Mouse (Mus musculus) midbrain, embryonic 10.5 days (tissue): ENCODE data around the gene Shroom3. TPM values are rescaled to one million over a fixed set of nuclear protein-coding genes. Genes with fewer than 3 reads are reported as not detected.
"Not testable (repeated sequence)": the region's sequence is repeated elsewhere in the genome, so short reads cannot be mapped to it uniquely, and the experiment has no call there.

ENCODE experiments used
- DNase-seq: peaks from one replicate; pipeline ENCODE4 v3.0.0-alpha.2; 2017; ENCODE audit warnings: low spot score
- H3K27ac ChIP-seq: fragments of 300-500 bp; sonication (generic); replicated peaks from 2 replicates; pipeline ENCODE4 v1.5.1; 2016; ENCODE audit warnings: mild to moderate bottlenecking
- H3K27me3 ChIP-seq: fragments of 300-500 bp; sonication (generic); 2 replicates; pipeline ENCODE4 v1.6.1; 2016; ENCODE audit warnings: low read depth, mild to moderate bottlenecking; ENCODE audit not compliant: poor library complexity, severe bottlenecking
- H3K36me3 ChIP-seq: fragments of 300-500 bp; sonication (generic); 2 replicates; pipeline ENCODE4 v1.6.1; 2016; ENCODE audit warnings: mild to moderate bottlenecking, moderate library complexity
- H3K4me1 ChIP-seq: fragments of 300-500 bp; sonication (generic); 2 replicates; pipeline ENCODE4 v1.6.1; 2016
- H3K4me3 ChIP-seq: fragments of 300-500 bp; sonication (generic); 2 replicates; pipeline ENCODE4 v1.5.1; 2016; ENCODE audit warnings: mild to moderate bottlenecking, moderate library complexity
- H3K9me3 ChIP-seq: fragments of 300-500 bp; sonication (generic); replicated peaks from 2 replicates; pipeline ENCODE4 v1.6.1; 2016; ENCODE audit warnings: mild to moderate bottlenecking
- WGBS: fragments of 180-500 bp; shearing (Covaris S2); methylation state at CpG from one replicate; pipeline ENCODE4 v1.1.7; 2016; 5-methylcytosine and 5-hydroxymethylcytosine counted together
- polyA plus RNA-seq: library from polyadenylated mRNA; unstranded; fragments of >200 nt; fragmentation: Nextera tagmentation; extraction: Ambion mirVana; gene quantifications from 2 replicates; pipeline ENCODE4 v1.2.1, GENCODE M21; 2016

The Shroom3 gene
- polyA plus RNA-seq, 1 experiment from 2014 or later = 8.3 TPM

DNA sequence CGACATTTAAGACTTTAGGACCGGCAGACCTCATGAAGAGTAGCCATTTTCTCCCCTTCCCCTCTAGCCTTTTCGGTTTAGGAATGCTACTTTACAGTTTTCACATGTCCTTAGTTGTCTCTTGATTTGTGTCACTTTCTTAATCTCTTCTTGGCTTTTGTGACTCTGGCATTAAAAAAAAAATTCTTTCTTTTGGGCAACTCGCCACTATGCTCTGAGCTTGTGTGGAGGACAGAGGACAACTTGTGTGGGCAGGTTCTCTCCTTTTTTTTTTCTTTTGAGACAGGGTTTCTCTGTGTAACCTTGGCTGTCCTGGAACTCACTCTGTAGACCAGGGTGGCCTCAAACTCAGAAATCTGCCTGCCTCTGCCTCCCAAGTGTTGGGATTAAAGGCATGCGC lies 239.7 kb downstream of the Shroom3 start:
- Histone ChIP-seq H3K4me1 (peaks cover 42% of the 10 kb centered on the region), H3K36me3 (peaks cover 63% of the 10 kb centered on the region)
- not testable (repeated sequence) for H3K27me3 ChIP-seq, H3K4me3 ChIP-seq, H3K9me3 ChIP-seq, H3K27ac ChIP-seq, DNase-seq
- WGBS = 95% methylated on average over 5 of the region's 5 CpGs

DNA sequence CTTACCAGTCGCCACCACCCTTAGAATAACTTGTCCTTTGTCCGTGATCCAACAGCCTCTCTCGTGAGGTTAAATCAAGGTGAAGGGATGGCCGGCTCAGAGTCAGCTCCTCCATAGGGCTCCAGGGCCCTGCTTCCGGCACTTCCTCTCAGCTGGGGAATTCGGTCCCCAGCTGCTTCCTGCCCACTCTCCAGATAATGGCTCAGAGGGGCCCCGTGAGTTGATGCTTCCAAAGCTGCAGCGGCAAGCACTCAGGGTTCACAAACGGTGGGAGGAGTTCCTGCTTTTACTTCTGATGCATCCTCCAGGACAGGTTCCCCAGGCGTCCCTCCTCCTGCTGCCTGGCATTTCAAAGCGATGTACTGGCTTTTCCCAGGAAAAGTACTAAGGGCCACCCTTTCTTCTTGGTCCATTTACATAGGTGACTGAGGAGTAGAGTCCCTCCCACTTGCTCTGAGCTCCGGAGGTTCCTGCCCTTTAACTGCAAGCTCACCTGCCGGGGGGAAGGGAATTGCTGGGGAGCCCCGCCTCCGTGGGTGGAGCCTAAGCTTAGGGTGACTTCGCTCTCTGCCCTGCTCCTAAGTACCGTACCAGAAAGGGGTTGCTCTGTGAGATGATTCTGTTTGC lies 241.7 kb downstream of the Shroom3 start:
- 8% methylated on average over 17 of the region's 17 CpGs for WGBS
- peak overlapping the region; percentile 63 for H3K27ac ChIP-seq
- no peaks in the 10 kb centered on the region for H3K9me3 ChIP-seq
- no peaks in the 10 kb centered on the region for H3K27me3 ChIP-seq
- DNase-seq = peak; percentile 33
- H3K4me1 ChIP-seq = peaks cover 22% of the 10 kb centered on the region
- peaks cover 65% of the 10 kb centered on the region for H3K36me3 ChIP-seq
- H3K4me3 ChIP-seq = peak overlapping the region; percentile 24; the same call in 1 of the 2 replicates

DNA sequence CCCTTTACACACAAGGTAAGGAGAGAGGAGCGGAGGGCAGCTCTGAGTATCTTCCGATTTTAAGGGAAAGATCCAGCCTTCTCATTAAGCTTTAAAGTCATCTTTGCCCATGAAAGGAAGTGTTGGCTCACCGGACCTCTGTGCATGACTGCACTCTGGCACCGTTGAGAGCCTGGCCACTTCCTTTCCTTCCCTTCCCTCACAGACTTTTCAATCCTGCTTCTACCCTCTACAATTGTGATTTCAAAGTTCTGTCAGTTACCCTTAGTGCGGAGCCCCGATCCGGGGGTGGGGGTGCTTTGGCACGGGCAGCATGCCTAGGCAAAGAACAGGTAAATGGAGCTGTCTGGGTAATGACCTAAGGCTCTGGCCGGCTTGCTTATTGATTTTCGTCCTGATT lies 244.4 kb downstream of the Shroom3 start:
- WGBS = 87% methylated on average over 10 of the region's 10 CpGs
- Histone ChIP-seq H3K4me1 (peaks cover 37% of the 10 kb centered on the region), H3K9me3 (no peaks in the 10 kb centered on the region), H3K27me3 (no peaks in the 10 kb centered on the region), H3K4me3 (no peak overlapping the region), H3K27ac (no peak overlapping the region), H3K36me3 (peaks cover 54% of the 10 kb centered on the region)
- DNase-seq = no peak

DNA sequence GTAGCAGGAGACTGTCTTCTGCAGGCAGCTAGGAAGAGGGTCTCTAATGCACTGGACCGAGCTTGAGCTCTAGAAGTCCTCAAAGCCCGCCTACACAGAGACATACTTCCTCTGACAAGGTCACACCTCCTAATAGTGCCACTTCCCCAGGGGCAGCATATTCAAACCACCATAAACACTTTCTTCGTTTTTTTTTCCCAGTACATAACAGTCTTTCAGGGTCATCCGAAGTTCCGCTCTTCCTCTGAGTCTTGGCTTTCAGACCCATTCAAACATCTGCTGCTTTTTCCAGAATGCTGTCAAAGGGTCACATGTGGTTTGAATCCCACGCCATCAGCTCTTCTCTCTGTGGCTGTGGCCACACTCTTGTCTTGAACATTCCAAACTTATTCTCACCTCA lies 247.3 kb downstream of the Shroom3 start:
- H3K4me3 ChIP-seq = no peak overlapping the region
- no peak for DNase-seq
- WGBS = 83% methylated on average over 6 of the region's 6 CpGs
- H3K4me1 ChIP-seq = peaks cover 22% of the 10 kb centered on the region
- no peaks in the 10 kb centered on the region for H3K27me3 ChIP-seq
- peaks cover 61% of the 10 kb centered on the region for H3K36me3 ChIP-seq
- H3K9me3 ChIP-seq = no peaks in the 10 kb centered on the region
- H3K27ac ChIP-seq = no peak overlapping the region

DNA sequence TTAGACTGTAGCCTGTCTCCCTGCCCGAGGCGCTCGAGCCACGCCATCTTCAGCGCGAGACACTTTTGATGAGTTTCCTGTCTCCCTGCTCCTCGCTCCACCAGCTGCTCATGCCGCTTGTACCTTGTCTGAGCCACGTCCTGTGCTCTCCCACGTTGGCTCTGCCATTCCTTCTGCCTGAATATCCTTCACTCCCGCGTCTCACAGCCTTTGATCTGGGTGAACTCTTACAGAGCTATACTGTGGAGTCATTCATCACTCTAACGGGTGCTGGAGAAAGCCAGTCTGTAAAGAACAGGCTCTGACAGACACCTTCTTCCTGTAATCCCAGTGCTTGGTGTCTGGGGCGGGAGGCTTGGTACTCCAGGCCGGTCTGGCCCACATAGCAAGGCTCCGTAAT lies 248.1 kb downstream of the Shroom3 start:
- Histone ChIP-seq H3K27ac (peak overlapping the region; percentile 57; the same call in 1 of the 2 replicates), H3K4me3 (no peak overlapping the region), H3K4me1 (peaks cover 17% of the 10 kb centered on the region), H3K9me3 (no peaks in the 10 kb centered on the region), H3K27me3 (no peaks in the 10 kb centered on the region), H3K36me3 (peaks cover 68% of the 10 kb centered on the region)
- 86% methylated on average over 16 of the region's 16 CpGs for WGBS
- no peak for DNase-seq

DNA sequence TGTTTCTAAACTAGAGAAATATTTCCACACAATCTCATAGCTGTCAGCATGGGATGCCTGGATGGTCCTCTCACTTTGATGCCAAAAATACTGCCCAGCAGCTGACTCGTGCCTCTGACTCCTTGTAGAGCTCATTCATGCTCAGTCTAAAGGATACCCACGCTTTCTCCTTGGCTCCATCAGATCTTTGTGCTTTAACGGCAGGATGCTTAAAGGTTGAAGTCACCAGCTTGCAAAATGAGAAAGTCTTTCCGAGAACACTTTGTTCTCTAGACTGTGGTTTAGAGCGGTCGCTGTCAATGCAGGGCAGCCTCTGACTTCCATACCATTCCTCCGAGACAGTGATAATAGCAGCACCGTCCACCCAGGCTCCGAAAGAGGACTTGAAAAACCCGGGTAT lies 249.8 kb downstream of the Shroom3 start:
- no peak for DNase-seq
- Histone ChIP-seq H3K27ac (no peak overlapping the region), H3K4me1 (peaks cover 17% of the 10 kb centered on the region), H3K4me3 (no peak overlapping the region), H3K36me3 (peaks cover 68% of the 10 kb centered on the region), H3K27me3 (no peaks in the 10 kb centered on the region), H3K9me3 (no peaks in the 10 kb centered on the region)
- WGBS = 88% methylated on average over 10 of the region's 10 CpGs

DNA sequence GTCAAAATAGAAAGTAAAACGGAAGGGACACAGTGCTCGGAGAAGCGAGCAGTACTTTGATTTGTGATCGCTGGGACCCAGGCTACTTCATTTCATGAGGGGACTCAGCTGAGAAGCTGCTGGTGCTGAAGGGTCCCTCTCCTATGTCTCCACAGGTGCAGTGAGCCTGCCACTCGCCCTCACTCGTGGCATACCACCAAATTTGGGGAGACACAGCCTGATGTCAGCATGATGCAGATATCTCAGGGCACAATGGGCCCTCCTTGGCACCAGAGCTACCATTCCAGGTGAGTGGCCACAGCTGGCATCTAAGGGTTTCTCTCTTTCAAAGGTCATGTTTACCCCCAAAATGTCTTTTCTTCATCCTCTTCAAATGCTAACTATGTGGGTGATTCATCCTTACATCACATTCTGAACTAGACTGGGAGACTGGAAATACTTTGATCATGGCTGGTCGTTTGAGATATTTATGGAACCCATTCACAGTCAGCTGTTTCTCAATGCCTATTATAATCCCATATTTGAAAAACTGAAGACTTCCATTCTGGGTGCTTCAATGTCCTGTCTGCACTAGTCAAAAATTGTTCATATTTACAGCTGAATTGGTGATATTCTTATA lies 250.5 kb downstream of the Shroom3 start:
- Histone ChIP-seq H3K27ac (no peak overlapping the region), H3K27me3 (no peaks in the 10 kb centered on the region), H3K4me3 (no peak overlapping the region), H3K9me3 (no peaks in the 10 kb centered on the region), H3K36me3 (peaks cover 73% of the 10 kb centered on the region), H3K4me1 (peaks cover 17% of the 10 kb centered on the region)
- DNase-seq = no peak
- 87% methylated on average over 7 of the region's 7 CpGs for WGBS

DNA sequence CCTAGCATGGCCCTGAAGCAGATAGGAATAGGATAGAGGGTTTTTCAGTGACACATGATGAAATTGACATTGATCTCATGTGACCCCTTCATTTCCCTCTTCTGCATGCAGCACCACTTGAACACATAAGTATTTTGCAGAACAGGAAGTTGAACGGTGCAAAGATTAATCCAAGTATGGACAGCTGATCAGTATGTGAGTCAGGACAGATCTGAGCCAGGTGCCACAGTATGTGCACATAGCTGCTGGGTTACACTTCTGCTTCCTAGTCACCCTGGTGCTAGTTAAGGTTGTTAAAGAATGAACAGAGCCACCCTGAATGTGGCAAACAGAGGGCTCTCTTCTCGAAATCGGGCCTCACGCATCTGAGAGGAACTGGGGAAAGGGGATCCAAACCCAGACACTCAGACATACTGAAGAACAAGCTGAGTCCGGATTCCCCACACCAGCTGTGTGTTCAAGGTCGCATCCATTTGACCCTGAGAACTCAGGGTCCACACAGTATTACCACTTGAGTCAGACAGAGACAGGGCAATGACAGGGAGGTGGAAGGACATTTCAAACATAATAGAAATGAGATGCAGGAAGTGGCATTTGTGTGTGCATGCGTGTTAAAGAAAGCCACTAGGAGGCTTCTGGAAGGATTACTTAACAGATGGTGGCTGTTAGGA lies 251.2 kb downstream of the Shroom3 start:
- no peaks in the 10 kb centered on the region for H3K9me3 ChIP-seq
- 89% methylated on average over 7 of the region's 7 CpGs for WGBS
- H3K4me3 ChIP-seq = no peak overlapping the region
- no peak overlapping the region for H3K27ac ChIP-seq
- H3K4me1 ChIP-seq = peaks cover 17% of the 10 kb centered on the region
- peaks cover 76% of the 10 kb centered on the region for H3K36me3 ChIP-seq
- H3K27me3 ChIP-seq = no peaks in the 10 kb centered on the region
- no peak for DNase-seq

DNA sequence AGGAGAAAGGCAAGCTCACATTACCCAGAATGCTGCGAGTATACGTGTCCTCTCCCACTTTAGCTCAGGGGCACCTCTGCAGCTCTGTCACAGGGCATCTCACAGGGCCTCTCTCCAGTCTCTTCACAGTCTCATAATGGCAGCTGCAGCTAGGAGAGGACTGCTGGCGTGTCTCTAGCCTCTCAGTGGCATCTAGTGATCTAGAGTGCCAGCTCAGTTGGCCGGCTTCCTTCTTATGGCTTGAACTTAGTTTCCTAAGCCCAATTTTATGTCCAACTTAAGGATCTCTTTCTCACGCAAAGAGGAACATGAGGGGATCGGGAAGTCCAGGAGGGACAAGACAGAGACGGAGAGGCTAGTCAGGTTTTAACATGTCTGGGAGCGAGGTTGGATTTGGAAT lies 252.6 kb downstream of the Shroom3 start:
- peaks cover 78% of the 10 kb centered on the region for H3K36me3 ChIP-seq
- peaks cover 17% of the 10 kb centered on the region for H3K4me1 ChIP-seq
- no peak for DNase-seq
- 93% methylated on average over 8 of the region's 8 CpGs for WGBS
- no peak overlapping the region for H3K4me3 ChIP-seq
- no peak overlapping the region for H3K27ac ChIP-seq
- H3K27me3 ChIP-seq = no peaks in the 10 kb centered on the region
- H3K9me3 ChIP-seq = peaks cover 11% of the 10 kb centered on the region

DNA sequence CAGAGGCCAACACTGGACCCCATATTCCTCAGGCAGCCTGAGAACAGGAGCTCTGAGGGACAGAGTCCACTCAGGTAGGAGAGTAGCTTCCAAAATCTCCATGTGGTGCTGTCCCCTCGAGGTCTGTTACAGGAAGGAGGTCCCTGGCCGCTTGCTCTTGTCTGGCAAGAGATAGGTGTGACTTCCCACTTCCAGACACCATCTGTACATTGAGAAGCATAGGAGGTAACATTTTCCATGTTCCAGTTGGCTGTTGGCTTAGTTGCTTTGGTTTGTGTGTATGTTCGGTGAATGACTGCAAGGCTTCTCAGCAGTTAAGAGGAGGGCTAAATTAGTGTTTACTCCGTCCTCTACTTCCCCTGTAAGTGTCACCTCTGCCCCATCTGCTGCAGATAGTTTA lies 254.5 kb downstream of the Shroom3 start:
- Histone ChIP-seq H3K36me3 (peaks cover 89% of the 10 kb centered on the region), H3K27me3 (no peaks in the 10 kb centered on the region), H3K4me1 (0 out of 2 replicates have a peak, but pooled peaks cover under 1% of the 10 kb centered on the region), H3K9me3 (peaks cover 29% of the 10 kb centered on the region), H3K4me3 (no peak overlapping the region), H3K27ac (no peak overlapping the region)
- 92% methylated on average over 4 of the region's 4 CpGs for WGBS
- DNase-seq = no peak

DNA sequence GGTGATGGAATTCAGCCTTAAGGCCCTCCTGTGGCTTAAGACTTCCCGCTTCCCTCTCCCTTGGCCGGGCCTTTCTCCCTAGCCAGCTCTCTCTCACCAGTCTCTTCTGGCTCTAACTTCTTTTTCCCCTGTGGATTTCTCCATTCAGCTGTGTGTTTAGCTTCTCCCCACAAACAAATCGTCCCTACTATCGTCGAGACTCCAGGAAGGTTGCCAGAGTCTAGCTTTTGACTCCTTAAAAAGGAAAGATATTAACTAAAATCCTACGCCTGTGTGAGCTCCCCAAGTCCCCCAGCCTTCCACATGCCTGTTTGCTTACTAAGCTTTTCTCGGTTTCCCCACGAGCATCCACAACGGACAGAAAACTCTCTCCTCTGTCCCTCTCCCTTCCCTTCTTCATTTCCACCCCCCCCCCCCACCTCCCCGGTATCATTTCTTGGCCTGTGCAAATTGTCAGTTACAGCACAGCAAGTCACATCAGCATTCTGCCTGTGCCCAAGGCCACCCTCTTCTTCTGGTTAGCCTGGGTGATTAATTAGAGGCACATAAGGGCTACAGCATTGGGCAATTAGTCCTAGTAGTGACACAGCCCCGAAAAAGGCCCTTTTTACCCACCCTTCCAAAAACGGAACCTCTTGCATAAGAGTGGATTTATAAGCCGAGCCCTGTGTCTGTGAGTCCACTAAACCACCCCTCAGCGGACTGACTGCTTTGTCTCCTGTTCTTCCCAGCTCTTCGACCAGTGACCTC lies 256.2 kb downstream of the Shroom3 start:
- H3K27ac ChIP-seq = no peak overlapping the region
- H3K27me3 ChIP-seq = no peaks in the 10 kb centered on the region
- peaks cover 33% of the 10 kb centered on the region for H3K9me3 ChIP-seq
- no peak for DNase-seq
- no peaks in the 10 kb centered on the region for H3K4me1 ChIP-seq
- WGBS = 86% methylated on average over 15 of the region's 15 CpGs
- H3K36me3 ChIP-seq = peaks cover 93% of the 10 kb centered on the region
- H3K4me3 ChIP-seq = no peak overlapping the region

DNA sequence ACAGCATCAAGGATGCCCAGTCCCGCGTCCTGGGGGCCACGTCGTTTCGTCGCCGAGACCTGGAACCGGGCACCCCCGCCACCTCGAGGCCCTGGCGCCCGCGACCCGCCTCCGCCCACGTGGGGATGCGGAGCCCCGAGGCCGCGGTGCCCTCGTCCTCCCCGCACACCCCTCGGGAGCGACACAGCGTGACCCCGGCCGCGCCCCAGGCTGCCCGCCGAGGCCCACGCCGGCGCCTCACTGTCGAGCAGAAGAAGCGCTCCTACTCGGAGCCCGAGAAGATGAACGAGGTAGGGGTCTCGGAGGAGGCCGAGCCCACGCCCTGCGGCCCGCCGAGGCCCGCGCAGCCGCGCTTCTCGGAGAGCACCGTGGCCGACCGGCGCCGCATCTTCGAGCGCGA lies 258.9 kb downstream of the Shroom3 start:
- no peak for DNase-seq
- H3K4me1 ChIP-seq = no peaks in the 10 kb centered on the region
- peaks cover 33% of the 10 kb centered on the region for H3K9me3 ChIP-seq
- WGBS = 86% methylated on average over 57 of the region's 57 CpGs
- no peaks in the 10 kb centered on the region for H3K27me3 ChIP-seq
- H3K27ac ChIP-seq = no peak overlapping the region
- H3K36me3 ChIP-seq = peaks cover 93% of the 10 kb centered on the region
- 0 out of 2 replicates have a peak overlapping the region, but pooled peaks have one; percentile 2 for H3K4me3 ChIP-seq
